Mouse (Mus musculus): ENCODE measurements around the gene Ebi3. TPM values are rescaled to one million over a fixed set of nuclear protein-coding genes. Genes with fewer than 3 reads are reported as not detected.
"Not testable (repeated sequence)": the region's sequence is repeated elsewhere in the genome, so short reads cannot be mapped to it uniquely, and the experiment has no call there.

Ebi3 gene
- 0.87 and 2.2 TPM in 2 replicates for polyA plus RNA-seq (2015; fragmentation: Nextera tagmentation; extraction: Ambion mirVana)

GRCm38 (mm10) chr17:55952447-55953027, at the start of gene Ebi3:
Gene Ebi3, plus strand, starts transcription at chr17:55952640.
- ATAC-seq (replicated peaks; ENCODE audit: insufficient number of reproducible peaks, insufficient read depth, low FRiP score, low read depth), result no peak
- Histone ChIP-seq H3K9ac (no peak within 1 kb of the TSS), H3K27ac (no peak within 1 kb of the TSS), H3K4me2 (no peak within 1 kb of the TSS), H3K27me3 (peaks cover 26% of the 10 kb centered on the region), H3K9me3 (replicated peaks) (no peaks in the 10 kb centered on the region), H3K4me3 (no peak within 1 kb of the TSS), H3K4me1 (replicated peaks) (peaks cover 9% of the 10 kb centered on the region), H3K36me3 (no peaks in the 10 kb centered on the region)
- 61% methylated on average over 6 of the region's 6 CpGs for WGBS

DNA sequence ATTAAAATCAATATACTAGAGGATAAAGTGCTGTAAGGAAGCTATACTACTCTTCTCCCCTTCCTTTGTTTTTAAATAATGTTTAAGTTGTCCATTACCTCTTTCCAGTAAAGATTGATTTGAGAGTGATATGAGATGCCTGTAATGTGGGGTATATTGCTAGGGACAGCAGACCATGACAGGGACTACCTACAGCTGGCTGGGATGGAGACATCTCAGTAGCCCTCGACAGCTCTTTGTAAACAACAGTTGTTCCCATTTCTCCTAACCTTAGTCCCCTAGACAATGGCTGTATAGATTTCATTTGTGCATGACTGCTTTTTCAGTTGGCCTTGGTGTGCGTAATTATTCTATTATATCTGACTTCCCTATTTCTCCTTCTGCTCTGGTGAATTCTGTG, 49.4 kb upstream of the Ebi3 start:
- Histone ChIP-seq H3K4me3 (no peak overlapping the region), H3K9me3 (replicated peaks) (peaks cover 5% of the 10 kb centered on the region; the same call in 1 of the 2 replicates), H3K27me3 (no peaks in the 10 kb centered on the region), H3K4me1 (replicated peaks) (no peaks in the 10 kb centered on the region), H3K36me3 (peaks cover 6% of the 10 kb centered on the region), H3K27ac (no peak overlapping the region), H3K4me2 (no peak overlapping the region), H3K9ac (no peak overlapping the region)
- whole genome bisulfite sequencing, result 62% methylated on average over 2 of the region's 2 CpGs
- no peak for ATAC-seq (replicated peaks; ENCODE audit: insufficient number of reproducible peaks, insufficient read depth, low FRiP score, low read depth)

GRCm38 (mm10) chr17:55903687-55904086, 48.8 kb upstream of the Ebi3 start:
- H3K27ac ChIP-seq, result no peak overlapping the region
- H3K9ac ChIP-seq, result no peak overlapping the region
- WGBS, result 84% methylated on average over 1 of the region's 1 CpGs
- no peaks in the 10 kb centered on the region for H3K4me1 ChIP-seq (replicated peaks)
- no peaks in the 10 kb centered on the region for H3K9me3 ChIP-seq (replicated peaks)
- no peak overlapping the region for H3K4me3 ChIP-seq
- no peaks in the 10 kb centered on the region for H3K36me3 ChIP-seq
- H3K27me3 ChIP-seq, result no peaks in the 10 kb centered on the region
- no peak overlapping the region for H3K4me2 ChIP-seq
- ATAC-seq (replicated peaks; ENCODE audit: insufficient number of reproducible peaks, insufficient read depth, low FRiP score, low read depth), result no peak

DNA sequence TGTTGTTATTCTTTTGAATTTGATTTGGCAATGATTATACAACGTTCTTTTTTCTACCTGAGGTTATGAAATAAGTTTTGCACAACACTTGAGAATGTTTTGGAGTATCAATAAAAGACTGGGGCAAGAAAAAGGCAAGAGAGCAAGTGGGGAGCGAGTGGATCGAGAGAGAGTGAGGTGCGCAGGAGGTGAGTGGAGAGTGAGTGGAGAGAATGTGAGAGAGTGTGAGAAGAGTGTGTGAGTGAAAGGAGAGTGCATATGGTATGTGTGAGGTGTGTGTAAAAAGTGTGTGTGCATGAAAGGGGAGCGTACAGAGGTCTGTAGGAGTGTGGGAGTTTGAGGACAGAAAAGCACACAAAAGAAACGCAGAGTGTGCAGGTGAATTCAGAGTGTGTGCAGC, 48.3 kb upstream of the Ebi3 start:
- ATAC-seq (replicated peaks; ENCODE audit: insufficient number of reproducible peaks, insufficient read depth, low FRiP score, low read depth), result no peak
- Histone ChIP-seq H3K9me3 (replicated peaks) (no peaks in the 10 kb centered on the region), H3K36me3 (no peaks in the 10 kb centered on the region), H3K4me1 (replicated peaks) (no peaks in the 10 kb centered on the region), H3K27ac (no peak overlapping the region), H3K9ac (no peak overlapping the region), H3K4me3 (no peak overlapping the region), H3K27me3 (no peaks in the 10 kb centered on the region), H3K4me2 (no peak overlapping the region)
- WGBS, result 68% methylated on average over 6 of the region's 6 CpGs

DNA sequence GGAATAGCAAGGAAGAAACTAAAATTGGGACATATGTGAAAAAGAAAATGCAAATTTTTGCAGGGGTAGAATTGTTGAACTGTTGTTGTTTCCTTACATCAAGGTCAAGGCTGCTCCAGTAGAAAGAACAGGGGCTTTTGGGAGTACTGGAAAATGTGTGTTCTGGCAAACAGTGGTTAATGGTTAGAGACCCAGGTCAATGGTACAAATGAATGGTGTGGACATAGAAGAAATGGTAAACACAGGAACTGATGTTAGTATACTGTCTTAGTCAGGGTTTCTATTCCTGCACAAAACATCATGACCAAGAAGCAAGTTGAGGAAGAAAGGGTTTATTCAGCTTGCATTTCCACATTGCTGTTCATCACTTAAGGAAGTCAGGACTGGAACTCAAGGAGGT, 45.8 kb upstream of the Ebi3 start:
- Histone ChIP-seq H3K4me2 (no peak overlapping the region), H3K9me3 (replicated peaks) (no peaks in the 10 kb centered on the region), H3K4me3 (no peak overlapping the region), H3K27me3 (no peaks in the 10 kb centered on the region), H3K9ac (no peak overlapping the region), H3K27ac (no peak overlapping the region), H3K36me3 (no peaks in the 10 kb centered on the region), H3K4me1 (replicated peaks) (no peaks in the 10 kb centered on the region)
- no peak for ATAC-seq (replicated peaks; ENCODE audit: insufficient number of reproducible peaks, insufficient read depth, low FRiP score, low read depth)

- Histone ChIP-seq H3K36me3 (no peaks in the 10 kb centered on the region), H3K4me3 (peak overlapping the region; percentile 71), H3K27ac (peak overlapping the region; percentile 60), H3K4me2 (peak overlapping the region; percentile 93), H3K4me1 (replicated peaks) (peaks cover 6% of the 10 kb centered on the region; the same call in 1 of the 2 replicates), H3K9ac (peak overlapping the region; percentile 76), H3K27me3 (no peaks in the 10 kb centered on the region), H3K9me3 (replicated peaks) (no peaks in the 10 kb centered on the region; the same call in 1 of the 2 replicates)
- peak; percentile 91 for ATAC-seq (replicated peaks; ENCODE audit: insufficient number of reproducible peaks, insufficient read depth, low FRiP score, low read depth)
- 2% methylated on average over 33 of the region's 33 CpGs for WGBS
These were observed 20.6 kb upstream of the Ebi3 start for GRCm38 (mm10) chr17:55931553-55932502.

DNA sequence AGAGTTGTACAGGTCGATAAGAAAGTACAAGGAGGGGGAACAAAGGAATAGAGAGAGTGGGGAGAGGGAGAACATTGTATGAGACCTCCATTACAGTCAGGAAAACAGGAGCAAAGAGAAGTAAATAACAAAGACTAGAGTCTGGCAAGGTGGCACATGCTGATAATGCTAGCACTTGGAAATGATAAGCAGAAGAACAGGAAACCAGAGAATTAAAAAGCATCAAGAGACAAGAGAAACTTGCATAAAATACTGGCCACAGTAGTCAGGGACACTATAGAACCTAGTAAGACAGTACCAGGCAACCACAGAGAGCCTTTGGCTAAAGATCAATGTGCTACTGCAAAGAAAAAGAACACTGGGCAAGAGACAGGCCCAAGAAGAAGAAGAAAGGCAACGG, 19.8 kb upstream of the Ebi3 start:
- Histone ChIP-seq H3K9ac (0 out of 2 replicates have a peak overlapping the region, but pooled peaks have one; percentile 76), H3K27ac (no peak overlapping the region), H3K9me3 (replicated peaks) (peaks cover 4% of the 10 kb centered on the region; the same call in 1 of the 2 replicates), H3K4me3 (peak overlapping the region; percentile 71), H3K36me3 (no peaks in the 10 kb centered on the region), H3K4me1 (replicated peaks) (peaks cover 6% of the 10 kb centered on the region; the same call in 1 of the 2 replicates), H3K27me3 (no peaks in the 10 kb centered on the region), H3K4me2 (peak overlapping the region; percentile 93)
- ATAC-seq (replicated peaks; ENCODE audit: insufficient number of reproducible peaks, insufficient read depth, low FRiP score, low read depth), result no peak
- WGBS, result 65% methylated on average over 2 of the region's 2 CpGs

DNA sequence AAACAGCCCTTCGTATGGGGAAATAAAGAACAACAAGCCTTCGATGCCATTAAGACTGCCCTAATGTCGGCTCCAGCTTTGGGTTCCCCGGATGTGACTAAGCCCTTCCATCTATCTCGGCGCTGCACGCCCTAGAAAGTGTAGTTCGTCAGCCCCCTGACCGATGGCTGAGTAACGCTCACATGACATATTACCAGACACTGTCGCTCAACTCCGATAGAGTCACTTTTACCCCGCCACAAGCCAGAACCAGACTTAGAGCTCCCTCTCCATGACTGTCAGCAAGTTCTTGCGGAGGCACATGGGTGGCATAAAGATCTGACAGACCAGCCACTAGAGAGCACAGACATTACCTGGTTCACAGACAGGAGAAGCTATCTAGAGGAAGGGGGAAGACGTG, 19.2 kb upstream of the Ebi3 start:
- H3K4me1 ChIP-seq (replicated peaks), result peaks cover 6% of the 10 kb centered on the region; the same call in 1 of the 2 replicates
- H3K4me3 ChIP-seq, result no peak overlapping the region; the same call in 1 of the 2 replicates
- no peak overlapping the region for H3K27ac ChIP-seq
- peaks cover 4% of the 10 kb centered on the region; the same call in 1 of the 2 replicates for H3K9me3 ChIP-seq (replicated peaks)
- no peak overlapping the region for H3K9ac ChIP-seq
- ATAC-seq (replicated peaks; ENCODE audit: insufficient number of reproducible peaks, insufficient read depth, low FRiP score, low read depth), result no peak
- no peaks in the 10 kb centered on the region for H3K27me3 ChIP-seq
- no peaks in the 10 kb centered on the region; the same call in 1 of the 2 replicates for H3K36me3 ChIP-seq
- no peak overlapping the region for H3K4me2 ChIP-seq
- 89% methylated on average over 15 of the region's 15 CpGs for WGBS

DNA sequence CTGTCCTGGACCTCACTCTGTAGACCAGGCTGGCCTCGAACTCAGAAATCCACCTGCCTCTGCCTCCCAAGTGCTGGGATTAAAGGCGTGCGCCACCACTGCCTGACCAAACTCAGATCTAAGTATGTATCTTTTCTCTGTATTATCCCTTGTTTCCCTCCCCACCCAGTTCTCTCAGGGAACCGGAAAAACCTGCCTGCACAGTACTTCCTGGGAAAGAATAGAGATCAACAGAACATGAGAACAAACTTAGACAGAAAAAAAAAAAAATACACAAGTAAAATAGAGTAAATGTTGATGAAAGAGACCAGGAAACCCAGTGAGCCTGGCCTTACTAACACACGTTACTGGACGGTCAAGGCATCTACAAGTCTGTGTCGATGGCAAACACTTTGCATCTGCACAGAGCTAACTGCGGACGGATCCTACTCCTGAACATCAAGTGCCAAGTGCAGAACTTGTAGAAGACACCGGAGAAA, 8.0 kb upstream of the Ebi3 start:
- Histone ChIP-seq H3K4me3 (peak overlapping the region; percentile 62), H3K27ac (peak overlapping the region; percentile 95), H3K4me2 (peak overlapping the region; percentile 91), H3K9ac (peak overlapping the region; percentile 70; the same call in 1 of the 2 replicates), H3K36me3 (peaks cover 13% of the 10 kb centered on the region)
- not testable (repeated sequence) for H3K9me3 ChIP-seq (replicated peaks); H3K27me3 ChIP-seq; ATAC-seq (replicated peaks; ENCODE audit: insufficient number of reproducible peaks, insufficient read depth, low FRiP score, low read depth); H3K4me1 ChIP-seq (replicated peaks)
- 30% methylated on average over 10 of the region's 10 CpGs for WGBS

GRCm38 (mm10) chr17:55944866-55945682, 7.4 kb upstream of the Ebi3 start:
- peak overlapping the region; percentile 91 for H3K4me2 ChIP-seq
- H3K4me3 ChIP-seq, result peak overlapping the region; percentile 62
- H3K4me1 ChIP-seq (replicated peaks); H3K36me3 ChIP-seq; H3K27me3 ChIP-seq; H3K9me3 ChIP-seq (replicated peaks): not testable (repeated sequence)
- peak overlapping the region; percentile 70 for H3K9ac ChIP-seq
- peak overlapping the region; percentile 95 for H3K27ac ChIP-seq
- under 1% methylated on average over 55 of the region's 56 CpGs for WGBS
- ATAC-seq (replicated peaks; ENCODE audit: insufficient number of reproducible peaks, insufficient read depth, low FRiP score, low read depth), result peak; percentile 96

- Histone ChIP-seq H3K9me3 (replicated peaks) (no peaks in the 10 kb centered on the region), H3K4me2 (peak overlapping the region; percentile 91), H3K36me3 (peaks cover 1% of the 10 kb centered on the region; the same call in 1 of the 2 replicates), H3K27ac (peak overlapping the region; percentile 95), H3K27me3 (no peaks in the 10 kb centered on the region), H3K9ac (peak overlapping the region; percentile 70), H3K4me3 (peak overlapping the region; percentile 62), H3K4me1 (replicated peaks) (peaks cover 7% of the 10 kb centered on the region; the same call in 1 of the 2 replicates)
- WGBS, result 22% methylated on average over 5 of the region's 5 CpGs
- no peak for ATAC-seq (replicated peaks; ENCODE audit: insufficient number of reproducible peaks, insufficient read depth, low FRiP score, low read depth)
These were observed 6.7 kb upstream of the Ebi3 start for GRCm38 (mm10) chr17:55945696-55946095.
